Mouse (Mus musculus) brown adipose tissue, adult 24 weeks (tissue): ENCODE measurements around the gene Atf4. TPM values are rescaled to one million over a fixed set of nuclear protein-coding genes. Genes with fewer than 3 reads are reported as not detected.

ENCODE experiments used
- H3K27ac ChIP-seq: fragments of 200-500 bp; replicated peaks from 2 replicates; pipeline ENCODE4 v1.5.1; 2012; ENCODE audit warnings: low read depth, mild to moderate bottlenecking, low read length
- H3K4me1 ChIP-seq: fragments of 200-500 bp; 2 replicates; pipeline ENCODE4 v1.6.1; 2012; ENCODE audit warnings: low read length, mixed read lengths; ENCODE audit not compliant: control insufficient read depth, insufficient read depth, insufficient read length
- H3K4me3 ChIP-seq: fragments of 200-500 bp; 2 replicates; pipeline ENCODE4 v1.5.1; 2012; ENCODE audit warnings: low read depth, mild to moderate bottlenecking, low read length, moderate library complexity; ENCODE audit not compliant: insufficient read depth
- polyA plus RNA-seq: library from polyadenylated mRNA; stranded (reverse); fragments of >200 nt; gene quantifications from 2 replicates; pipeline ENCODE4 v1.2.4, GENCODE M21; 2012; ENCODE audit not compliant: missing spikeins, insufficient read depth, insufficient read length

Gene Atf4
- polyA plus RNA-seq, 1 experiment: 111 TPM

- Histone ChIP-seq H3K4me1 (peaks cover 2% of the 10 kb centered on the region; the same call in 1 of the 2 replicates), H3K4me3 (no peak overlapping the region), H3K27ac (no peak overlapping the region)
Observed at GRCm38 (mm10) chr15:80258240-80259170, 3.5 kb downstream of the Atf4 start.

DNA sequence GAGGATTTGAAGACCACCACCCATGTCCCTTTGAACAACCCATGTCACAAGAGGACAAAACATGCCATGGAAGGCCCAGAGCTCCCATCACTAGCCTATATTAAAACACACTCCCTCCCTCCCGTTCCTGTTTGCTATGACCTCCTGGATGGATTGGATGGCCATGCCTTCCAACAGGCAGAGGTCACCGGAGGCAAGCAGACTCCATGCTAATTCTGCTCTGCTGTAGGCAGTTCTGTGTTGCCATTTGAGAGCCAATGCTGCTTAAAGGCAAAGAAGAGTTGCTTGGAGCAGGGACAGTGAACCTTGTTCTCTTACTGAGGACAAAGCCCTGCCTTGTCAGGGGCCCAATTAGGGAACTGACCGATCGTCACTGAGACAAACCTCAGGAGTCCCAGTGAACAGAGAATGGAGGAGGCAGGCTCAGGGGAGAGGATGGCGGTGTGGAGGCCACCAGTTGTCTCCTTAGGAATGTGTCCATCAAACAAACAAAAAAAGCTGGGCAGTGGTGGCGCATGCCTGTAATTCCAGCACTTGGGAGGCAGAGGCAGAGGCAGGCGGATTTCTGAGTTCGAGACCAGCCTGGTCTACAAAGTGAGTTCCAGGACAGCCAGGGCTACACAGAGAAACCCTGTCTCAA lies 4.5 kb downstream of the Atf4 start:
- peaks cover 2% of the 10 kb centered on the region; the same call in 1 of the 2 replicates for H3K4me1 ChIP-seq
- H3K4me3 ChIP-seq: no peak overlapping the region
- H3K27ac ChIP-seq: no peak overlapping the region

- Histone ChIP-seq H3K27ac (no peak overlapping the region), H3K4me1 (peaks cover 2% of the 10 kb centered on the region; the same call in 1 of the 2 replicates)
Observed at GRCm38 (mm10) chr15:80260677-80261076, 5.7 kb downstream of the Atf4 start.

DNA sequence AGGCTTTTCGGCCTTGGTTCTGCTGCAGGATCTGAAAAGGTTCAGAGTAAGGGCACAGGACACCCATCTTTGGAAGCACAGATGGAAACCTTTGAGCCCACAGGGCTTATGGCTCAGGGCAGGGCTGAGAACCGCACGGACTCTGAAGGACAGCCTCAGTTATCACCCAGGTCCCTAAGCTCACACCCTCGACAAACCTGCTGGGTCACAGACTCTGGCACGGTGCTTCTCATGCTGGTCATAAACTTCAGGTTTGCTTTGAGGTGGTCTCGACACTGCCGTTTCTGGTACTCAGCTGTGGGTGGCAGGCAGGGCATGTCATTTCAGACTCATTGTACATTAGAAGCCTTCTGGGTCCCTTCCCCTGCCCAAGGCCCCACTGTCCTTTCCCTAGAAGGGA lies 6.1 kb downstream of the Atf4 start:
- Histone ChIP-seq H3K4me1 (peaks cover 2% of the 10 kb centered on the region; the same call in 1 of the 2 replicates), H3K4me3 (no peak overlapping the region), H3K27ac (no peak overlapping the region)

More at GRCm38 (mm10) chr15:80260677-80261076, 5.7 kb downstream of the Atf4 start:
- no peak overlapping the region for H3K4me3 ChIP-seq

DNA sequence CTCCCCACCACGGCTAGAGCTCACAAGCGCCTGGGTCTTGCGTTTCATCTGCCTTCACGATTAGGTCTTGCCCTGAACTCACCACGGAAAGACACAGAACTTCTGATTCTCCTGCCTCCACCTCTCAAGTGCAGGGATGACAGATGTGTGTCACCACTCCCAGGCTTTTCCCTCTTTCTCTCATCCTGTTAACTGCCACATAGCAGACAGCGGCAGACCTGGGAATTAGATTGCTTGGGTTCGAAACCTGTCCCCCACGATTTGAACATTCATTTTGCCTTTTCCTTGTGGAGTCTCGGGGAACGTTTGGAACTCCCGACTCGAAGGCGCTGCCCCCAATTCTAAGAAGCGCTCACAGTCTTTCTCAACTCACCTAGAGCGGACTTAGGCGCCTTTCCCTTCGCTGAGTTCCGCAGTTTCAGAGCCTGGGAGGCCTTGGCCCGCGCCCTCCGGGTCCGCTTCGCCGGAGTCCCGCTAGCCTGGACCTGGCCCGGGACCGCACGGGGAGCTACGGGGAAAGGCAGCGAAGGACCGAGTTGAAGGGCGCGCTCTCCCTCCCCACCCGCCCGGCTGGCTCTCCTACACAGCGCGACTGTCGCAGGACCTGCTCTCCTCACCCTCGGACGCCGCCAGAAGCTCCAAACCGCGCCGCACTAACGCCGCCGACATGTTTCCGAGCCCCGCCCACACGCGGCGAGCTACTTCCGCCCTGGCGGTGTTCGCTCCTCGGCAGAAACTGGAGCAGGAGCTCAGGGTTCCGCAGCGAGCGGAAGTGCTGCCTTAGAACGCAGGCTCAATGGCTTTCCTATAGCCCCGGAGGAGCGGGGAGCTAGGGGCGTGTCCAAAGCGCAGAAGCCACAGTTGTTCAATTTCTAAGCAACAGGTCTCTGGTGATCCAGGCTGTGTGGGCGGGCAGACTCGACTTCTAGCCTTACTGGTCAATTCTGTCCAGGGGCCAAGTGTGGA lies 8.9 kb downstream of the Atf4 start, which contains the start of gene Rps19bp1:
Gene Rps19bp1, minus strand, starts transcription at position 706 of the 966 bp plus-strand sequence.
- peak within 1 kb of the TSS; percentile 71 for H3K27ac ChIP-seq
- H3K4me1 ChIP-seq: 0 out of 2 replicates have a peak, but pooled peaks cover 2% of the 10 kb centered on the region
- H3K4me3 ChIP-seq: peak within 1 kb of the TSS; percentile 74

DNA sequence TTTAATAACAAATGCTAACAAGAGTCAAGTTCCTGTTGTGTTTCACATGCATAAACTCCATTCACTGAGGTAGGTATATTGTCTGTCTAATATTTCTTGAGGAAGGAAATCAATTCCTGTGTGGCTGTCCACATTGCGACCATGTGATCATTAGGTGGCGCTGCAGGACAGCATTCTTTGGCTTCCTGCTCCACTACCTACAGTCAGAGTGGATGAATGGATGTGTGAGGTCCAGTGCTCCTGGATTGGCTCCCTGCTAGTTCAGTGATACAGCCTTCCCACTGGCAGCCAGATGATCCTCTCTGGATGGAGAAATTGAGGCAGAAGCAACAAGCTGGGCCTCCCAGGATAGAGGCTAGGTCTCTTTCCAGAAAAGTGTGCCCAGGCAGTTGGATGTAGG lies 11.3 kb downstream of the Atf4 start:
- Histone ChIP-seq H3K4me3 (no peak overlapping the region), H3K27ac (no peak overlapping the region), H3K4me1 (0 out of 2 replicates have a peak, but pooled peaks cover 2% of the 10 kb centered on the region)

DNA sequence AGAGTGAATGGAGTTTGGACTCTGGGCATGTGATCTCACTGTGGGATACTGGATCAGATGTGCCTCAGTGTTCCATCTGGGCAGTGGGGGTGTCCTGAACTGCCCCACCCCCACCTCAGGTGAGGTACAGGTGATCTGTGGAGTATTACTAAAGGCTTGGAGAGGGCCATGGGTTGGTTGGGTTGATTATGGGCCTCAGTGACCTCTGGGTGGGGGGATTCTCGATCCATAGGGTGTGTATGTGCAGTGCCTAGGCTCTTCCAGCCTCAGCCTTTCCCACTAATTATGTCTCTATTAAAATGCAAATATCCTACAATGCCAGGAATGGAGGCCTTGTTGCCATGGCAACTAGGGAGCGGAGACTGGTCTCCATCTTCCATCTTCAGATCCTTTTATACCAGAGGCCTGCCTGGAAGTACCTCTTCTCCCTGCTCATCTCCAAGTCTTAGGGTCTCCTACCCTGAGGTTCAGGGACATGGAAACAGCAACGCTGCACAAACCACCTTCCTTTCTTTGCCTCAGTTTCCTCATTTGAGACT lies 16.9 kb downstream of the Atf4 start:
- Histone ChIP-seq H3K4me3 (no peak overlapping the region), H3K27ac (no peak overlapping the region), H3K4me1 (no peaks in the 10 kb centered on the region)

DNA sequence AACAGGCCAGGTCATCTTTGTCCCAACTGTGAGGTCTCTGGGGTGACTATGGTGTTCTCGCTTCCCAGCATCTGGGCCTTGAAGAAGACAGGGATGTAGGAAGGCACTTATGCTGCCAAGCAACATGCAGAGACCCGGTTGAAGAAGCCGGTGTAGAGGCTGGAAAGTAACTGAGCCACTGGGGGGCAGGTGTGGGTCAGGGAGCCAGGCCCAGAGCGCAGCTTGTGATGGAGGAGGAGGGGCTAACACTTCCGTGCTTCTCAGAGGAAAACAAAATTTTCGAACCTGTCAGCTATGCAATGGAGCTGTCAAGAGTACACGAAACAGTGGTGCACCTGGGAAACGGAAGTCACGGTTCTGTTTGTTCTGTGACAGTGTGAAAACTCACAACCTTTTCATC lies 22.1 kb downstream of the Atf4 start:
- Histone ChIP-seq H3K27ac (no peak overlapping the region), H3K4me3 (no peak overlapping the region), H3K4me1 (no peaks in the 10 kb centered on the region)

- Histone ChIP-seq H3K4me3 (no peak overlapping the region), H3K27ac (no peak overlapping the region), H3K4me1 (no peaks in the 10 kb centered on the region)
Observed at GRCm38 (mm10) chr15:80277625-80278024, 22.6 kb downstream of the Atf4 start.

DNA sequence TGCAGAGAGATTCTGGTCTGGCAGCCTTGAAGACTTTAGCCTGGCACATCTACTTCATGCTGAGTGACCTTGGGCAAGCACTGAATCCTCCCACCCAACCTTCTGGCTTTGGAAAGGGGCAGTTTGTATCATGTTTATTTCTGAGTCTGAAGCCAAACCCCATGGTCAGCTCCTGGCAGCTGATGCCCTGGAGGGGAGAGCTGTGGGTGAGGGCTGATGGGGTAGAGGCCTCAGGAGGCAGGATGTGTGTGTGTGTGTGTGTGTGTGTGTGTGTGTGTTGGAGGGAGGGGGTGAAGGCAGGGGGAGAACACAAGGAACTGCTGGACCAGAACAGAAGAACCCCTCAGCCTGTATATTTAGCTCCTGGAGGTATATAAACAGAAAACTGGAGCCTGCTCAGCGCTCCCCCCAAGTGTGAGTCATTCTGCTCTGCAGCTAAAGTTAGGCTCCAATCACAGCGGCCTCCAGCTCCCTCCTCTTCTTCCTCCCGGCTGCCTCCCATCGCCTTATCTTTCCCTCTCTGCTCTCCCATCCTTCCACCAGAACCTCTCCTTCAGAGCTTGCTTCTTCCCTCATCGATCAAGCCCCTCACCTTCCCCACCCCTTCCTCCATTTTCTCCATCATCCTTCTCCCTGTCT lies 23.3 kb downstream of the Atf4 start:
- Histone ChIP-seq H3K4me1 (no peaks in the 10 kb centered on the region), H3K4me3 (no peak overlapping the region), H3K27ac (no peak overlapping the region)

GRCm38 (mm10) chr15:80279053-80279452 lies 24.1 kb downstream of the Atf4 start:
- no peak overlapping the region for H3K27ac ChIP-seq
- H3K4me3 ChIP-seq: no peak overlapping the region
- no peaks in the 10 kb centered on the region for H3K4me1 ChIP-seq

- Histone ChIP-seq H3K4me3 (no peak overlapping the region), H3K4me1 (no peaks in the 10 kb centered on the region), H3K27ac (no peak overlapping the region)
Observed at GRCm38 (mm10) chr15:80280646-80281045, 25.7 kb downstream of the Atf4 start.

GRCm38 (mm10) chr15:80286851-80287415 lies 31.9 kb downstream of the Atf4 start, which contains the start of gene Cacna1i:
TSS of gene Cacna1i (plus strand) at chr15:80287238.
- Histone ChIP-seq H3K4me1 (no peaks in the 10 kb centered on the region), H3K4me3 (no peak within 1 kb of the TSS), H3K27ac (no peak within 1 kb of the TSS)

- Histone ChIP-seq H3K4me3 (no peak overlapping the region), H3K27ac (no peak overlapping the region), H3K4me1 (no peaks in the 10 kb centered on the region)
Observed at GRCm38 (mm10) chr15:80288036-80288435, 33.1 kb downstream of the Atf4 start.
